Mouse (Mus musculus) heart, postnatal 0 days (tissue): ENCODE measurements around the gene Eif4a1. TPM values are rescaled to one million over a fixed set of nuclear protein-coding genes. Genes with fewer than 3 reads are reported as not detected.

Source experiments
- ATAC-seq: fragments of 200-750 bp; cut with Nextera tagmentation; 2 replicates; pipeline ENCODE4 v1.8.0; 2017; ENCODE audit warnings: low read depth, moderate number of reproducible peaks, moderate library complexity; ENCODE audit not compliant: insufficient read depth
- DNase-seq: peaks from one replicate; pipeline ENCODE4 v3.0.0-alpha.2; 2016; ENCODE audit warnings: low spot score
- H3K27ac ChIP-seq: fragments of 300-500 bp; sonication (generic); 2 replicates; pipeline ENCODE4 v1.5.1; 2014; ENCODE audit warnings: low read depth, mild to moderate bottlenecking
- H3K27me3 ChIP-seq: fragments of 300-500 bp; sonication (generic); 2 replicates; pipeline ENCODE4 v1.6.1; 2014; ENCODE audit warnings: low read length, mixed read lengths; ENCODE audit not compliant: control insufficient read depth, insufficient read depth
- H3K36me3 ChIP-seq: fragments of 300-500 bp; sonication (generic); replicated peaks from 2 replicates; pipeline ENCODE4 v1.6.1; 2014; ENCODE audit warnings: low read length, mixed read lengths; ENCODE audit not compliant: control insufficient read depth, insufficient read depth
- H3K4me1 ChIP-seq: fragments of 300-500 bp; sonication (generic); 2 replicates; pipeline ENCODE4 v1.6.1; 2014; ENCODE audit warnings: antibody characterized with exemption; ENCODE audit not compliant: control insufficient read depth, insufficient read depth
- H3K4me2 ChIP-seq: fragments of 300-500 bp; sonication (generic); 2 replicates; pipeline ENCODE4 v1.6.1; 2014; ENCODE audit warnings: low read depth, mild to moderate bottlenecking, low read length, moderate library complexity
- H3K4me3 ChIP-seq: fragments of 300-500 bp; sonication (generic); 2 replicates; pipeline ENCODE4 v1.5.1; 2014; ENCODE audit warnings: low read depth, low read length
- H3K9ac ChIP-seq: fragments of 300-500 bp; sonication (generic); replicated peaks from 2 replicates; pipeline ENCODE4 v1.6.1; 2014; ENCODE audit warnings: low read depth, low read length, mixed read lengths
- H3K9me3 ChIP-seq: fragments of 300-500 bp; sonication (generic); replicated peaks from 2 replicates; pipeline ENCODE4 v1.6.1; 2016; ENCODE audit warnings: low read length; ENCODE audit not compliant: control insufficient read depth
- CTCF ChIP-seq: IDR thresholded peaks from 2 replicates; pipeline ENCODE4 v1.5.1; 2016; ENCODE audit warnings: antibody characterized with exemption, control low read depth, low read depth
- EP300 ChIP-seq: IDR thresholded peaks from 2 replicates; pipeline ENCODE4 v1.6.1; 2016; ENCODE audit warnings: antibody characterized with exemption, low read depth
- WGBS: fragments of 180-500 bp; shearing (Covaris S2); extraction: QIAGEN DNeasy Blood & Tissue Kit; methylation state at CpG from one replicate; pipeline ENCODE4 v1.1.7; 2014; 5-methylcytosine and 5-hydroxymethylcytosine counted together
- polyA plus RNA-seq: library from polyadenylated mRNA; unstranded; fragments of >200 nt; fragmentation: Nextera tagmentation; extraction: Ambion mirVana; gene quantifications from 2 replicates; pipeline ENCODE4 v1.2.1, GENCODE M21; 2015
- total RNA-seq: library from RNA; depleted of rRNA; stranded (reverse); fragments of >200 nt; gene quantifications from 2 replicates; pipeline ENCODE4 v1.2.3, GENCODE M21; 2014; ENCODE audit warnings: low replicate concordance

Gene Eif4a1
- total and polyA plus RNA-seq, 2 experiments from 2014 or later, result 289 to 573 TPM

DNA sequence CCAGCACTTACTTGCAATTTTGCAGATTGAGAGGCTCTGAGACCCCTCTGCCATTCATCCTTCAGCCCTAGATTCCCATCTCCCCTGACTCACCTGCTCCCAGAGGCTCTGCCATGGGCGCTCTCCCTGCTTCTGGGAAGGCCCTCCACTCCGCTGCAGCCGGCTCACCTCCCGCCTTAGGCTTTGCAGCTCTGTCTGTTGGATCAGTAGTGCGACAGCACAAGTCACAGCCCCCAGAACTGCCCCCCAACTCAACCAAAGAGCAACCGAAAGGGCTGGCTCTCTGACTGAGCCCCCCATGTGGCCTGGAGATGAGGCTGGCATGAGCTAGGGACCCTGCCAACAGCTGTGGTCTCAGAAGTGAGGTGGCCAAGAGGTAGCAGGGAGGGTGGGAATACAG, 12.7 kb upstream of the Eif4a1 start:
- Histone ChIP-seq H3K36me3 (no peaks in the 10 kb centered on the region), H3K4me1 (peaks cover 28% of the 10 kb centered on the region), H3K4me3 (no peak overlapping the region), H3K4me2 (no peak overlapping the region), H3K27me3 (no peaks in the 10 kb centered on the region), H3K9me3 (no peaks in the 10 kb centered on the region), H3K27ac (peak overlapping the region; percentile 87), H3K9ac (0 out of 2 replicates have a peak overlapping the region, but pooled peaks have one; percentile 14)
- 87% methylated on average over 6 of the region's 6 CpGs for WGBS
- DNase-seq (no peak), ATAC-seq (no peak)
- TF ChIP-seq CTCF, result no peak
- no peak for TF ChIP-seq EP300

DNA sequence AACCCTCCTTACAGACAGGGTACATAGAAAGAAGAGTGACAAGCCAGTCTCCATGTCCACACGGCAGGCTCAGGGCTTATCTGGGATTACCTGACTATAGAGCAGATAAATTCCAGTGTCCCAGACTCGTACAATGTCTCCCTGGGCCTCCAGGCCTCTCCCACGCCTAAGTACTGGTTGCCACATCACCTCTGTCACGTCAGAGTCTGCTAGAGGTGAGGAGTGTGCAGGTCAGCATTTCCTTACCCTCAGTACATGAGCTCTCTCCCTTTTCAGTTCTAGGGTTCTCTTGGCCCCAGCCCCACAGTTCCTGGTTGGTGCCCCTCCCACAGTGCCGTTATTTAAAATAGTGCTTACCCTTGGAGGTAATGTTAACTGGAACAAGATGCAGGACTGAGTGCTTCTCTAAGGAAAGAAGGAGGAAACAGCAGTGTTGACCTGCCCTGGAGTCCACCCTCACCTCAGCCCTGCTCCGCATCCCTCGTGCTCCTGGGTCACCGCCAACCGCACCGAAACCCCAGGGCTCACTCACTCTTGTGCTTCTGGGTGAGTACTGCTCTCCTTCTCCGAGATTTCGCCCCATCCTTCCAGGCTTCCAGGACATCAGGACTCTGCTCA, 12.0 kb upstream of the Eif4a1 start:
- H3K27ac ChIP-seq, result no peak overlapping the region
- H3K27me3 ChIP-seq, result no peaks in the 10 kb centered on the region
- no peak for DNase-seq
- no peak overlapping the region for H3K4me3 ChIP-seq
- no peak for ATAC-seq
- WGBS, result 76% methylated on average over 12 of the region's 12 CpGs
- no peaks in the 10 kb centered on the region for H3K9me3 ChIP-seq
- TF ChIP-seq CTCF (no peak), EP300 (no peak)
- peaks cover 28% of the 10 kb centered on the region for H3K4me1 ChIP-seq
- no peaks in the 10 kb centered on the region; the same call in 1 of the 2 replicates for H3K36me3 ChIP-seq
- H3K9ac ChIP-seq, result no peak overlapping the region
- no peak overlapping the region for H3K4me2 ChIP-seq

DNA sequence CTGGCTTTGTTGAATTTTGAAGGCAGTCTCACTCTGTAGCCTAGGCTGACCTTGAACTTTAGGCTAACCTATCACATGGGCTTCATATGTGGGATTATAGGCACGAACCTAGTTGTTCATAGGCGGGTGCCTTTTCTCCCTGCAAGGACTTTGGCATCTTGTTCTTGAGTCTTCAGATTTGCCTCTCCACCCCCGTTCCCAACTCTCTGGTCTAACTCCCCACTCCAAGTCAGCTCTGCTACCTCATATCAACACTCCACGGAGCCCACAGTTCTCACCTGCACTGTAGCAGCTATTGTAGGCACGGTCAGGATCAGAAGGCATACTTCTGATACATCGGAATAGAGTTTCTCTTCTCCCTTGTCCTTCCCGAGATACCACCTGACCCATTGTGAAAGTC, 11.4 kb upstream of the Eif4a1 start:
- no peak overlapping the region for H3K9ac ChIP-seq
- H3K4me2 ChIP-seq, result no peak overlapping the region
- H3K27ac ChIP-seq, result no peak overlapping the region
- no peaks in the 10 kb centered on the region for H3K9me3 ChIP-seq
- H3K27me3 ChIP-seq, result no peaks in the 10 kb centered on the region
- 71% methylated on average over 7 of the region's 7 CpGs for WGBS
- TF ChIP-seq EP300, result no peak
- TF ChIP-seq CTCF, result no peak
- H3K4me1 ChIP-seq, result peaks cover 28% of the 10 kb centered on the region
- DNase-seq, result no peak
- ATAC-seq, result no peak
- H3K4me3 ChIP-seq, result no peak overlapping the region
- H3K36me3 ChIP-seq, result peaks cover 4% of the 10 kb centered on the region; the same call in 1 of the 2 replicates

DNA sequence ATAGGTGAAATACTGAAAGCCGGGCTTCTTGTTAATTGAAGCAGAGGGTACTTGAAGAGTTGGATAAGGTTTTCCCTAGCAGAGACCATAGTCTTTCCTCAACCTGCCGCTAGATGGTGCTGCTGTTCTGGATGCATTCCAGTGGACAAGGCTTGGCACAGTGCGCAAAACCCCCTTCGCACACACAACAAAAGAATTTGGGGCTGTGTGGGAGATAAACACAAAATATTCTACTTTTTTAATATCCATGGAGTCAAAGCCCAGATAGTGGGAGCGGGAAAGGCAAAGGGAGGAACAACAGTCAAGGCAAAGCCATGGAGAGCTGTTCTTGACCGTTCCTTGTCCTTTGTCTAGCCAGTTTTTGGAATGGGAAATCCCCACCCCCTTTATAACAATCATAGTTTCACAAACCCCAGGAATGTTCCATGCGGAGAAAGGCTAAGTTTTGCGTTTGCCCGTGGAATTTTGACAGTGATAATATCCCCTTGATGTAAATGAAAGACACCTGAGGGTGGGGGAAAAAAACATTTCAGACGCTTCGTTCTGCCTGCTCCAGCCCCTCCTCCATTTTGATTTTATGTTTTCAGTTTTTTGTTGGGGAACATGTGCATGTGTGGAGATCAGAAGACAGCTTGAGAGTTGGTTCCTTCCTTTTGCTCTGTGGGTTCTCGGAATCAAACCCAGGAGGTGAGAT, 10.8 kb upstream of the Eif4a1 start:
- no peak overlapping the region for H3K4me3 ChIP-seq
- H3K4me1 ChIP-seq, result peaks cover 28% of the 10 kb centered on the region
- TF ChIP-seq EP300 (no peak), CTCF (peak; percentile 91)
- H3K4me2 ChIP-seq, result peak overlapping the region; percentile 93
- no peaks in the 10 kb centered on the region for H3K9me3 ChIP-seq
- ATAC-seq, result peak; percentile 22; the same call in 1 of the 2 replicates
- H3K9ac ChIP-seq, result no peak overlapping the region
- DNase-seq, result peak; percentile 91
- no peaks in the 10 kb centered on the region for H3K27me3 ChIP-seq
- whole genome bisulfite sequencing, result 19% methylated on average over 12 of the region's 12 CpGs
- peak overlapping the region; percentile 95 for H3K27ac ChIP-seq
- H3K36me3 ChIP-seq, result peaks cover 10% of the 10 kb centered on the region

DNA sequence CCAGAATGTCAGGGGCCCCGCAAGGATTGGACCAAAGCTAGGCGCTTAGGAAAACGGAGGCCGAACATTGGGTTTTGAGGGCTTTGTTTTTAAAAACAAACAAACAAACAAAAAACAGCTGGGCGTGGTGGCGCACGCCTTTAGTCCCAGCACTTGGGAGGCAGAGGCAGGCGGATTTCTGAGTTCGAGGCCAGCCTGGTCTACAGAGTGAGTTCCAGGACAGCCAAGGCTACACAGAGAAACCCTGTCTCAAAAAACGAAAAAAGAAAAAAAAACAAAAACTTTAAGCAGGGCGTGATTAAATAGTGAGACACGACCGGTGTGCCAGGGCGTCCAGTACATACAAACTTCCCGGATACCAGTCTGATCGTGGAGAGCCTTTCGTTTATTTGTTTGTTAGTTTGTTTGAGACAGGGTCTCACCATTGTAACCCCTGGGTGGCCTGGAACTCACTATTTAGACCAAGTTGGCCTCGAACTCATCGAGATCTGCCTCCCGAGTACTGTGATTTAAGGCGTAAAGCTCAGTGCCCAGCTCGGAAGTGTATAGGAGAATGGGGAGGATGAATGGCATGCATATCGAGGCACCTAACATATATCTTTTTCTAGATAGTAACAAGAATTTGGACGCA, 10.1 kb upstream of the Eif4a1 start:
- no peak for DNase-seq
- WGBS, result 24% methylated on average over 24 of the region's 24 CpGs
- peaks cover 15% of the 10 kb centered on the region for H3K36me3 ChIP-seq
- TF ChIP-seq CTCF, result no peak
- TF ChIP-seq EP300, result no peak
- H3K27ac ChIP-seq, result peak overlapping the region; percentile 95
- peak overlapping the region; percentile 93 for H3K4me2 ChIP-seq
- peaks cover 28% of the 10 kb centered on the region for H3K4me1 ChIP-seq
- peak overlapping the region; percentile 85 for H3K9ac ChIP-seq
- ATAC-seq, result no peak
- H3K9me3 ChIP-seq, result no peaks in the 10 kb centered on the region
- no peaks in the 10 kb centered on the region for H3K27me3 ChIP-seq
- peak overlapping the region; percentile 97 for H3K4me3 ChIP-seq
